Mouse (Mus musculus) embryonic facial prominence, embryonic 12.5 days (tissue): ENCODE measurements at regions not wholly inside any gene's neighbourhood (a gene's known extent, or its start where the extent isn't known, plus 50 kb on each side); places are given as distances from the start of the nearest gene placed in this dataset.

Source experiments
- ATAC-seq: fragments of 200-750 bp; cut with Nextera tagmentation; 2 replicates; pipeline ENCODE4 v1.8.0; 2017; ENCODE audit not compliant: insufficient number of reproducible peaks, insufficient read depth, low FRiP score, low TSS enrichment
- H3K27ac ChIP-seq: fragments of 300-500 bp; sonication (generic); 2 replicates; pipeline ENCODE4 v1.5.1; 2016; ENCODE audit warnings: mild to moderate bottlenecking
- H3K27me3 ChIP-seq: fragments of 300-500 bp; sonication (generic); 2 replicates; pipeline ENCODE4 v1.6.1; 2016; ENCODE audit warnings: mild to moderate bottlenecking, moderate library complexity
- H3K36me3 ChIP-seq: fragments of 300-500 bp; sonication (generic); 2 replicates; pipeline ENCODE4 v1.6.1; 2016; ENCODE audit warnings: mild to moderate bottlenecking
- H3K4me1 ChIP-seq: fragments of 300-500 bp; sonication (generic); 2 replicates; pipeline ENCODE4 v1.6.1; 2016
- H3K4me2 ChIP-seq: fragments of 300-500 bp; sonication (generic); replicated peaks from 2 replicates; pipeline ENCODE4 v1.6.1; 2016; ENCODE audit warnings: mild to moderate bottlenecking, moderate library complexity
- H3K4me3 ChIP-seq: fragments of 300-500 bp; sonication (generic); 2 replicates; pipeline ENCODE4 v1.5.1; 2016; ENCODE audit warnings: mild to moderate bottlenecking
- H3K9ac ChIP-seq: fragments of 300-500 bp; sonication (generic); 2 replicates; pipeline ENCODE4 v1.6.1; 2016; ENCODE audit warnings: mild to moderate bottlenecking, moderate library complexity
- H3K9me3 ChIP-seq: fragments of 300-500 bp; sonication (generic); 2 replicates; pipeline ENCODE4 v1.6.1; 2016; ENCODE audit warnings: mild to moderate bottlenecking, moderate library complexity
- WGBS: fragments of 180-500 bp; shearing (Covaris S2); methylation state at CpG from one replicate; pipeline ENCODE4 v1.1.7; 2016; 5-methylcytosine and 5-hydroxymethylcytosine counted together

GRCm38 (mm10) chr2:50493597-50494335 is 197.2 kb upstream of the Mmadhc start:
- no peak overlapping the region for H3K27ac ChIP-seq
- H3K36me3 ChIP-seq, result no peaks in the 10 kb centered on the region
- no peak overlapping the region for H3K4me2 ChIP-seq
- H3K4me1 ChIP-seq, result 0 out of 2 replicates have a peak, but pooled peaks cover 8% of the 10 kb centered on the region
- H3K9me3 ChIP-seq, result no peaks in the 10 kb centered on the region
- H3K27me3 ChIP-seq, result no peaks in the 10 kb centered on the region
- ATAC-seq, result no peak
- no peak overlapping the region for H3K4me3 ChIP-seq
- no peak overlapping the region for H3K9ac ChIP-seq
- 84% methylated on average over 4 of the region's 4 CpGs for WGBS

- 35% methylated on average over 4 of the region's 4 CpGs for WGBS
- Histone ChIP-seq H3K36me3 (no peaks in the 10 kb centered on the region), H3K27me3 (no peaks in the 10 kb centered on the region), H3K27ac (no peak overlapping the region), H3K9me3 (peaks cover 4% of the 10 kb centered on the region; the same call in 1 of the 2 replicates), H3K4me3 (no peak overlapping the region), H3K9ac (no peak overlapping the region), H3K4me1 (no peaks in the 10 kb centered on the region), H3K4me2 (no peak overlapping the region)
- no peak for ATAC-seq
Measured at GRCm38 (mm10) chr2:50463799-50464198, 167.2 kb upstream of the Mmadhc start.

GRCm38 (mm10) chr2:50462378-50462777 is 165.8 kb upstream of the Mmadhc start:
- no peaks in the 10 kb centered on the region for H3K4me1 ChIP-seq
- ATAC-seq, result no peak

GRCm38 (mm10) chr2:50456654-50457053 is 160.1 kb upstream of the Mmadhc start:
- no peak for ATAC-seq
- Histone ChIP-seq H3K27ac (no peak overlapping the region), H3K4me3 (no peak overlapping the region), H3K36me3 (no peaks in the 10 kb centered on the region), H3K4me1 (peaks cover 5% of the 10 kb centered on the region; the same call in 1 of the 2 replicates), H3K4me2 (no peak overlapping the region), H3K9ac (no peak overlapping the region), H3K27me3 (no peaks in the 10 kb centered on the region), H3K9me3 (peaks cover 7% of the 10 kb centered on the region; the same call in 1 of the 2 replicates)
- WGBS, result 80% methylated on average over 1 of the region's 1 CpGs

More at GRCm38 (mm10) chr2:50462378-50462777, 165.8 kb upstream of the Mmadhc start:
- H3K27ac ChIP-seq, result no peak overlapping the region
- H3K9ac ChIP-seq, result no peak overlapping the region
- peaks cover 7% of the 10 kb centered on the region; the same call in 1 of the 2 replicates for H3K9me3 ChIP-seq
- no peaks in the 10 kb centered on the region for H3K27me3 ChIP-seq
- H3K36me3 ChIP-seq, result no peaks in the 10 kb centered on the region
- no peak overlapping the region for H3K4me3 ChIP-seq
- 96% methylated on average over 1 of the region's 1 CpGs for WGBS
- no peak overlapping the region for H3K4me2 ChIP-seq

- Histone ChIP-seq H3K4me1 (peaks cover 10% of the 10 kb centered on the region), H3K36me3 (no peaks in the 10 kb centered on the region), H3K9ac (no peak overlapping the region), H3K27ac (no peak overlapping the region), H3K4me3 (no peak overlapping the region), H3K4me2 (no peak overlapping the region), H3K27me3 (no peaks in the 10 kb centered on the region), H3K9me3 (no peaks in the 10 kb centered on the region)
- no peak for ATAC-seq
Measured at GRCm38 (mm10) chr2:50448117-50448516, 151.5 kb upstream of the Mmadhc start.

GRCm38 (mm10) chr2:50445963-50446485 is 149.4 kb upstream of the Mmadhc start:
- H3K27me3 ChIP-seq, result no peaks in the 10 kb centered on the region
- H3K4me2 ChIP-seq, result no peak overlapping the region
- WGBS, result 68% methylated on average over 2 of the region's 2 CpGs
- no peak for ATAC-seq
- no peaks in the 10 kb centered on the region for H3K9me3 ChIP-seq
- peaks cover 11% of the 10 kb centered on the region for H3K4me1 ChIP-seq
- no peaks in the 10 kb centered on the region for H3K36me3 ChIP-seq
- no peak overlapping the region for H3K4me3 ChIP-seq
- H3K27ac ChIP-seq, result no peak overlapping the region
- H3K9ac ChIP-seq, result no peak overlapping the region

GRCm38 (mm10) chr2:50440333-50440732 is 143.7 kb upstream of the Mmadhc start:
- Histone ChIP-seq H3K9ac (no peak overlapping the region), H3K9me3 (no peaks in the 10 kb centered on the region), H3K4me3 (no peak overlapping the region), H3K27me3 (no peaks in the 10 kb centered on the region), H3K27ac (no peak overlapping the region), H3K4me2 (no peak overlapping the region), H3K36me3 (no peaks in the 10 kb centered on the region), H3K4me1 (peaks cover 11% of the 10 kb centered on the region)
- no peak for ATAC-seq

GRCm38 (mm10) chr2:50433166-50433565 is 136.6 kb upstream of the Mmadhc start:
- Histone ChIP-seq H3K4me3 (no peak overlapping the region), H3K36me3 (no peaks in the 10 kb centered on the region), H3K4me2 (no peak overlapping the region), H3K9ac (no peak overlapping the region), H3K27me3 (no peaks in the 10 kb centered on the region), H3K4me1 (no peaks in the 10 kb centered on the region), H3K27ac (no peak overlapping the region), H3K9me3 (no peaks in the 10 kb centered on the region)
- WGBS, result 90% methylated on average over 4 of the region's 4 CpGs
- no peak for ATAC-seq

GRCm38 (mm10) chr2:50425151-50425550 is 128.6 kb upstream of the Mmadhc start:
- no peak overlapping the region for H3K4me3 ChIP-seq
- no peak overlapping the region for H3K4me2 ChIP-seq
- no peaks in the 10 kb centered on the region for H3K36me3 ChIP-seq
- peaks cover 2% of the 10 kb centered on the region; the same call in 1 of the 2 replicates for H3K4me1 ChIP-seq
- H3K27me3 ChIP-seq, result no peaks in the 10 kb centered on the region
- 57% methylated on average over 3 of the region's 3 CpGs for WGBS
- no peak for ATAC-seq
- H3K9ac ChIP-seq, result no peak overlapping the region
- no peaks in the 10 kb centered on the region for H3K9me3 ChIP-seq
- no peak overlapping the region for H3K27ac ChIP-seq

- Histone ChIP-seq H3K4me1 (no peaks in the 10 kb centered on the region), H3K9ac (no peak overlapping the region), H3K27me3 (no peaks in the 10 kb centered on the region), H3K36me3 (no peaks in the 10 kb centered on the region), H3K4me3 (no peak overlapping the region), H3K9me3 (no peaks in the 10 kb centered on the region), H3K27ac (no peak overlapping the region), H3K4me2 (no peak overlapping the region)
- 64% methylated on average over 3 of the region's 3 CpGs for WGBS
- no peak for ATAC-seq
Measured at GRCm38 (mm10) chr2:50419648-50420047, 123.0 kb upstream of the Mmadhc start.

- ATAC-seq, result no peak
- H3K4me3 ChIP-seq, result no peak overlapping the region
- no peak overlapping the region for H3K9ac ChIP-seq
- no peaks in the 10 kb centered on the region for H3K36me3 ChIP-seq
- H3K9me3 ChIP-seq, result no peaks in the 10 kb centered on the region
- H3K27me3 ChIP-seq, result no peaks in the 10 kb centered on the region
- no peak overlapping the region for H3K27ac ChIP-seq
- no peaks in the 10 kb centered on the region for H3K4me1 ChIP-seq
- no peak overlapping the region for H3K4me2 ChIP-seq
- 79% methylated on average over 5 of the region's 5 CpGs for WGBS
Measured at GRCm38 (mm10) chr2:50417643-50418042, 121.0 kb upstream of the Mmadhc start.

- H3K27ac ChIP-seq, result no peak overlapping the region
- H3K4me3 ChIP-seq, result no peak overlapping the region
- WGBS, result 97% methylated on average over 5 of the region's 5 CpGs
- no peaks in the 10 kb centered on the region for H3K4me1 ChIP-seq
- H3K27me3 ChIP-seq, result no peaks in the 10 kb centered on the region
- H3K4me2 ChIP-seq, result no peak overlapping the region
- H3K36me3 ChIP-seq, result no peaks in the 10 kb centered on the region
- H3K9ac ChIP-seq, result no peak overlapping the region
- ATAC-seq, result no peak
- no peaks in the 10 kb centered on the region for H3K9me3 ChIP-seq
Measured at GRCm38 (mm10) chr2:50417135-50417534, 120.5 kb upstream of the Mmadhc start.
